Mouse (Mus musculus): ENCODE measurements around the gene Shkbp1.

The Shkbp1 gene

DNA sequence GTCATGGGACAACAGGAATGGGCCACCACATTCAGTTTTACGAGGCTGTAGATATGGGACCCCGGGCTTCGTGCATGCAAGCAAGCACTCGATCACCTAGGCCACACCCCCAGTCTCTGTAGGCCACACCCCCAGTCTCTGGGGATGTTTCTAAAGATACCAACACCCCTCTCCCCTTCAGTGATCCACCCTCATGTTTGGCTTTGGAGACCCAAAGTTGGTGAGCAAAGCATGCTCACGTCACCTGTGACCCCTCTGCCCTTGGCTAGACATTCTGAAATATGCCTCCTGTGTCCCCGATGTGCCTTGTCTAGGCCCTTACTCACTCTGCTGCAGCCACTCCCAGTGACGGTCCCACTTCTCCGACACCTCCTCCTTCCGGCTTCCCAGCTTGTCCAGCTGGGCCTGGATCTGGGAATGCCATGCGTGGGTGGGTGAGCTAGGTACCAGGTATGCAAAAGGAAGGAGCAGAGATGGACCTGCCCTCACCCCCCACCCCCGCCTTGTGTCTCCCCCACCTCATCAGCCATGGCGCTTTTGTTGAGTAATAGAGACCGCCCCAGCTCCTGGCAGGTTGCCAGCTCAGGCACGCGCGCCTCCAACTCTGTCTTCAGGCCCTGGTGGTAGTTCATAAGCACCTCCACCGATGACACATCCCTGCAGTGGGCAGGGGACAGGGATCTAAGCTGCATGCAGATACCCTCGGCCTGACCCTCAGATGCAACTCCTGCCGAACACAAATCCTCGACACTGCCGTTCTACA lies 10.4 kb upstream of the Shkbp1 start:
- DNase-seq (ENCODE audit: low spot score in 2 of 2), result no peak

DNA sequence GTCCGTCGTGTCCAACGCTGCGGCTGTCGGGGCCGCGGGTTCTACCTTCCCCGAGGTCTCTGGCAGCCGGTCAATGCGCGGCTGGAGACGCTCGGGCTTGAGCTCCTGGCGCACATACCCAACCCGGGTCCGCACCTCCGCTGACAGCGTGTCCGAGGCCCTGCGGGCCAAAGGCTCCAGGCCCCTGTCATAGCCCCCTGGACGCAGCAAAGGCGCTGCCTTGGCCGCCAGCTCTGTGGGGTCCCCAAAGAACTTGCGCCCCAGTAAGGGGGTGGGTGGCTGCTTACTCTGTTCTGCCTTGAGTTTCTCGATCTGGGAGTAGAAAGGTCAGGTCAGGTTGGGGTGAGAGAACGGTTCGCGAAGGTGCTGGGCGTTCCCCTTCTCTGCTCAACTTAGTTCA lies 8.6 kb upstream of the Shkbp1 start:
- no peak for DNase-seq (ENCODE audit: low spot score in 2 of 2)

DNA sequence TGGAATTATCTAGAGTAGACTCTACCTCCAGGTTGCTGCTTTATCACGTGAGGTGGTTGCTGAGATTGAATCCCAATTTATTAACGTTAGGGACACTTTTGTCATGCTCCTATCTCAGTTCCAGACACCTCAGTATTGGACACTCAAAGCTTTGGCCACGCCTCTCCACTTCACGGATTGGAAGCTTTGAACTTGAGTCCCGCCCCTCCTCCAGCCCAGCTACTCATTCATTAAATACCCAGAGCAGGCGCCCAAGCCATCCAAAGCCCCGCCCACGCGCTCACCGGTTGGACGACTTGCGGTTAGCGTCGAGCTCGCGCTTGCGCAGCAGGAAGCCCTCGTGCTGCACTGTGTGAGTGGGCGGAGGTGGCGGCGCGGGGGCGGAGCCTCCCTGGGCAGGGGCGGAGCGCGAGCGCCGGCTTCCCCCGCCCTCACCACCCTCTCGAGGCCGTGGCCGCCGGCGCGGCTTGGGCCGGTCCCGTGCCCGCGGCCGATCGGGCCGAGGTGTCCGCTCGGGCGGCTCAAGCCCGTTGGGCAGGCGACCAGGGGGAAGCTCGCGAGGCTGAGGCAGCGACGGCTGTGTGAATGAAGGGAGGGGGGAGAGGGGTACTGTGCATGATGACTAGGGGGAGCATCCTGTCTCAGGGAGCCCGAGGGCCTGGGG lies 5.6 kb upstream of the Shkbp1 start:
- DNase-seq (ENCODE audit: low spot score in 2 of 2), result peak; percentile 95 to 96

DNA sequence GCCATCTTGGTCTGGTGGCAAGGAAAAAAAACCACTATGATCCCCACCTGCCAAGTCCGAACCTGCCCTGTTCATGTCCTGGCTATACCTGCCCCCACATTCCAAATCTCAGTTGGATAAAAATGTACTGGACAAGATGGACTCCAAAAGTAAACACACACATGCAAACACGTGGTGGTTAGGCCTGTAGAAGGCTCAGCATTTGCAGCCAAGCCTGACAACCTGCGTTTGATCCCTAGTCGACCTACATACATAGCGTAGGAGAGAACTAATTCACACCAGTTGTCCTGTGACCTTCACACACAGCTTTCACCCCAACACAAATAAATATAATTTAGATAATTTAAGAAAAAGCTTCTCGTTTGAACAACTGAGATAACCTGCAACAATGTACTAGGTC lies 4.9 kb upstream of the Shkbp1 start:
- DNase-seq (ENCODE audit: low spot score in 2 of 2), result no peak

DNA sequence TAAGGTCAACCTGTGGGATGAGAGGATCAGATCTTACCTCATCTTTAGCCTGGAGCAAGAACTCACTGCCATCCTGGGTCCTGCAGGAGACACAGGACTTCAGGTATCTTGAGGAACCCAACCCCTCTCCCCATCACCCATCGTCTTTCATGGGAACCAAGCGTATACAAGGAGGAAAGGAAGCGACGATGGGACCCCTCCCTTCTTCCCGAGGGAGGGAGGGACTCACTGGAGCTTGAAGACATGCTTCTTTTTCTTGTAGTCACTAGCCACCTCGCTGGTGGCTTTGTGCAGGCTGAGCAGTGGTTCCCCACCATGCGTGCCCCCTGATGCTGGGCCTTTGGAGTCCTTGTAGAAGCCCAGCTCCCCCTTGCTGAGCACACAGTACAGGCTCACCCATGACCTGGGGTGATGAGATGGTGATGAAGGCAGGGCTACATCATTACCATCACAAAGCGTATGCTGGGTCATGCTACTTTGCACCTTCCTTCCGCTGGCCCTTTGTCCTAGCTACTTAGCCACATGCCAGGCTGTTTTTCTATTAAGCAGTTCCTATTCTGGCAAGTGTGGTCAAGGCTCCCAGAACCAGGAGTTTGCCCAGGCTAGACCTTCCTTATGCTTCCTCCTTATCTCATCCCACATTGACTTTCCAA lies 4.0 kb upstream of the Shkbp1 start:
- no peak for DNase-seq (ENCODE audit: low spot score in 2 of 2)

DNA sequence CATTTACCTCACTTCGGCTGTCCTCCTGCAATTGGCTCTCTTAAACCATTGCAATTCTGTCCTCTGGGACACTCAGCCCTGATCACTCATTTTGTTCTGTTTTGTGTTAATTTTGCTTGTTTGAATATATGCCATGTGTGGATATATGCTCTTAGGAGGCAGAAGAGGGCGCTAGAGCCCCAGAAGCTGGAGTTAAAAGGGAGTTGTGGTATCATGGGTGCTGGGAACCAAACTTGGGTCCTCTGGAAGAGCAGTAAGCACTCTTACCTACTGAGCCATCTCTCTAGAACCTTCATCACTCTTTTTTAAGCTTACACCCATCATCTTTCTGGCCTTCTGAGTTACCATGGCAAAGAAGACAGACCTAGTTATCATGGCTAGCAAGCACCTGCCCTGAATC lies 3.3 kb upstream of the Shkbp1 start:
- DNase-seq (ENCODE audit: low spot score in 2 of 2), result no peak

DNA sequence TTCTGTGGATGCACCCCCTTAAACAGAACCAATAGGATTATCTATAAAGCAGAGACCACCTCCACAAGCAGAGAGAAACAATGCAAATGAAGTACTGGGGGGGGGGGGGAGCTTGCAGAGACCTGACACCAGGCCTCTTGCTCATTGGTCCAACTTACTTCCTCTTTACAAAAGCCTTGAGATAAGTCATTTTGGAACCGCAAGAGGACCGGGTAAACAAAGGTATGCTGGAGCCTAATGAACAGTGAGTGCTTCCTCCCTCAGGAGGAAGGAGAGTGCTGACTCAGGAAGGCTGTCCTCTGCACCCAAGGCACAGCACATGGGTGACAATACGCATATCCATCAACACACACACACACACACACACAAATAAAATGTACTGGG lies 1.8 kb upstream of the Shkbp1 start:
- no peak for DNase-seq (ENCODE audit: low spot score in 2 of 2)

DNA sequence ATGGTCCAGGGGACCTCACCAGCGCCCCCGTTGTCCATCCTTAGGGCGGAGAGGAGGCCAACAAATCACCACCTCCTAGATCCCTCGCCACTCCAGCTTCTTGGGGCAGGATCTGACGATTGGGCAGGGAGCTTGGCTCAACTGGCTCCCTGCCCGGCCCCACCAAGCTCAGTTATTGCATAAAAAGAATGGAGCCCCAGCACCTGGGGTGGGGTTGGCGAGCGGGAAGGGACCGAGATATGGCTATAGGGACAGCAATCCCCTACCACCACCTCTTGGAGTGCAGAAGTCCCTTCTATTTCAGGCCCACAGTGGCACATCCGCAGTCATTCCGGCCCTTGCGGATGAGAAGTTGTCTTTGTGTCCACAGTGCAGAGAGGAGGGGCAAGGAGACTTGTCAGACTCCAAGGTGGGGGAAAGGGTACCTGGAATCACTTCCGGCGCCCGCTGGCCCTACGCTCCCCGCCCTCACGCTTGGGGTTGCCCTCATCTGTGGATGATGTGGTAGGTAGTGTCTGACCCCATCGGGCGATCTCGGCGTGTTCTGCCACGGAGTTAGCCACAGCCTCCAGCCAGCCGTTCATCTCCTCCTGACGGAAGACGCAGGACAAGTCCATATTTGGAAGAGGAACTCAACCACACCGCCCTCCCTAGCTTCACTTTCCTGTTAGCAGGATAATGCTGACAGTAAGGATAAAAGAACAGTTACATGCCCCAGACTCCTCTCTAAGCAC lies 1.2 kb upstream of the Shkbp1 start, which contains the start of gene Gm20479:
Gene Gm20479, minus strand, starts transcription at position 559 of the 734 bp plus-strand sequence.
- DNase-seq (ENCODE audit: low spot score in 2 of 2), result no peak

DNA sequence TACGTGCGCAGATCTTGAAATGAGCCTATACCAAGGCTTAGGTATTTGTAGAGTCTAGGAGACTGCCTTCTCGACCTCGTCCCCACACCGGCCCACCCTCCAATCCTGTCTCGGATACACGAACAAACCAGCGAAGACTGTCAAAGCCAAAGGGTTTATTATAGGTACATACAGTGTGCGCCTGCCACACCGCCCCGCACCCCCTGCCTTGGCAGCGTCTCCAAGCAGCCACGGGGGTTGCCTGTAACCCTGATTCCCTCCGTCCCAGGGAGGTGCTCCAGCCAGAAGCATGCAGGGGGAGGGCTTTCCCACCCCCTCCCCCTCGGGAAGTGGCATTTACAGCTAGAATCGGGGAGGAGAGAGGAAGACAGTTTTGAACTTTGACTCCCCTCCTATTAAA lies 429 bp upstream of the Shkbp1 start:
- DNase-seq (ENCODE audit: low spot score in 2 of 2), result no peak

DNA sequence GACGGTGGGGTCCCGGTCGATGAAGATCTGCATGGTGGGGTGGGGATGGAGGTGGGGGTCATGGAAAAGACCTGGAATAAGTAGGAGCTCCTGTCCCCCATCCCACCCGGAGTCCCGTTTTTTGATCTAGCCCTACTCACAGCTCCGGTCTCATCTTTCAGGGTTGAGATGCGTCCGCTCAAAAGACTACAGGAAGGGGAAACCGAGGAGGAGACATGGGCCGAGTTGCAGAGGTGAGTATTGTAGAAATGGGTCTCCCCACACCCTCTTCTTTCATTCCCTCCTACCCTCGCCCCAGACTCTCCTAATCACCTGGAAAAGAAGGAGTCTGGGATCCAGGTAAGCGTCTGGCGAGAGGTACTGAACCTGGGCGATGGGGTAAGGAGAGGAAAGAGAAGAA lies 558 bp downstream of the Shkbp1 start:
- no peak for DNase-seq (ENCODE audit: low spot score in 2 of 2)

DNA sequence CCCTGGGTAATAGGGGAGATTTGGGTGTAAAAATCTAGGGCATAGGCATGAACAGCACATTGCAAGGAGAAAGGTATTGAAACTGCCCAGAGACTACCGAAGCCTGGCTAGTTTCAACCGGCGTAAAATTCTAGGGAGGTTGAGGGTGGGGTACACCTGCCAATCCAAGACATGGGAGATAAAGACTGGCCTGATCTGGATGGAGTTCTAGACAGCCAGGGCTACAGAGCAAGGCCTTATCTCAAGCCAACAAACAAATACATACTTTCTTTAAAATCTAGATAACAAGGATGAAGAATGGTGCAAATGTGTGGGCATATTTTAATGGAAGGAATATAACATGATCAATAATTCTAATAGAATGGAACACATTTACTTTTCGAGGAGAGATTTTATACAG lies 1.0 kb downstream of the Shkbp1 start:
- DNase-seq (ENCODE audit: low spot score in 2 of 2), result no peak

DNA sequence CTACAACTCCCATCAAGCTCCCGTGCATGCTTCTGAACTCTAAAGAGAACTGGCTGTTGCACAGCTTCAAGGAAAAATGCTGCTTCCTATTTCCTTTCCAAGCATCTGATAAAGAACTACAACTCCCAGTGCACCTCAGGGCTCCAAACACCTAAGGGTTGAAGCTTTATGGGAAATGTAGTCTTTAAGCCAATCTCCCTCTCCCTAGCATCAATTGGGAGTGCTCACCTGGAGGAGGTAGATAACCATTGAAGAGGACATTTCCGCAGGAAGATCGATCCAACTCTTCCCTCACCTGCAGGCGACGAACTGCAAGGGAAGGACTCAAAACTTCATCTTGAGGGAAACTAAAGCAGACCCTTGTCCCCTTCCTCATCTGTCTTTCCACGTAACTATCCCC lies 1.7 kb downstream of the Shkbp1 start:
- DNase-seq (ENCODE audit: low spot score in 2 of 2), result no peak

DNA sequence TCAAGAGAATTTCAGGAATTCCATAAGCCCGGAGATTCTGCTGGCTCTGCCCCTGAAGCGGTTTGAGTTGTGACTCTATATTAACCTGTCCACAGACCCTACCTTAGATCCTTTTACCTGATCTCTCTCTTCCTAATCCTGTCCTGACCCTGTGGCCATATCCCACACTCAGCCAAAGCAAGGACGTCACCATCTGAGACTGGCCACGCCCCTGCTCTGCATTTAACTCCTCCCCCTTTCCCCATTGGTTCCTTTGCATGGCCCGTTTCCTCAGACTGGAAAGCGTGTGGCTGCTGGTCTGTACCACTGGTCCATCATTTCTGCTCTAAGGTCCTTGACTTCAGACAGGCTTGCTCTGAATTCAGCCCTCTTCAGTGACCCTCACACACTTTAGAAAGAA lies 10.4 kb downstream of the Shkbp1 start:
- no peak for DNase-seq (ENCODE audit: low spot score in 2 of 2)

DNA sequence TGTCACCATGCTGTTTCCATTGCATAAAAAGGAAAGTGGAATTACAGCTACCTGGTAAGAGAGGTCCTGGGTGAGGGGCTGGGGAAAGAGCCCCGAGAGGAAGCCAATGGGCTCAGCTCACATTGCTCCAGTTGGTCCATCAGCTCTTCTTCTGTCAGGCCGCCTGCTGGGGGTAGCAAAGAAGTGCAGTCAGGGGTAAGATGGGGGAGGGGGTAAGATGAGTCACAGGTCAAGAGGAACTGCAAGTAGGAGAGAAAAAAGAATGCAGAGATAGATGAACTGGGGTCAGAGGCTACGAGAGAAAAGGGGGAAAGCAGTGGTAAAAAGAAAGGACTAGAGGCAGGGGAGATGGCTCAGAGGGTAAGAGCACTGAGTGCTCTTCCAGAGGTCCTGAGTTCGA lies 13.2 kb downstream of the Shkbp1 start:
- no peak for DNase-seq (ENCODE audit: low spot score in 2 of 2)

DNA sequence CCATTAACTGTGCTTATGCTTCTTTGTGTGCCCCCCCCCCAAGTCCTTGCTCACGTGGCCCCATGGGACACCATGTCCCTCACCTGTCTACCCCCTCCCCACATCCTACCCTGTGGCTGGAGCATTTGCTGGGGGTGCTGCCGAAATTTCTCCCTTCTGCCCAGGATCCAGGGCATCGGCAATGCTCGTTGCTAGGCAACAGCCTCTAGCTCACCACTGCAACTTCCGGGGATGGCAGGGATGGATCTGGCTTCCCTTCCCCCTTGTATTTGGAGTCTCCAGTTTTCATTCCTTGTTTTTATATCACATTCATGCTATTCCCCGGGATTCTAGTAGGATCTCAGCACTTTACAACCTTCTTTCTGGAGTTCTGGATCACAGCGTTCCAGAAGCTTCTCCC lies 16.3 kb downstream of the Shkbp1 start:
- no peak for DNase-seq (ENCODE audit: low spot score in 2 of 2)

DNA sequence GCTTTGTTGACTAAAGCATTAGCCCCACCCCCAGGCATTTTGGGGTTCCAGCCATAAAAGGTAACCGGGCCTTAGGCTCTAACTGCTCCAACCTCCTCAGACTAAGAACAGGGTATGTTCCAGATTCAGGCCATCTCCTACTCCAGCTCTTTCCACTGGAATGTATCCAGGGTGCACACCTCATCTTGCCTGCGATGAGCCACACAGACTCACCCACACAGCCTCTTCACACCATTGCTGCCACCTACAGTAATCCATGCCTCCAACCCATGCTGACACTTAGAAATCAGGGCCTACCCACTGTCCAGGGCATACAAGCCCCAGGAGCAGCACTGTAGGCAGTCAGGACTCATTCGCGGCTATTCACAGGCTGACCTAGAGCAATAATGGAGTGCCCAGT lies 16.7 kb downstream of the Shkbp1 start:
- no peak for DNase-seq (ENCODE audit: low spot score in 2 of 2)

DNA sequence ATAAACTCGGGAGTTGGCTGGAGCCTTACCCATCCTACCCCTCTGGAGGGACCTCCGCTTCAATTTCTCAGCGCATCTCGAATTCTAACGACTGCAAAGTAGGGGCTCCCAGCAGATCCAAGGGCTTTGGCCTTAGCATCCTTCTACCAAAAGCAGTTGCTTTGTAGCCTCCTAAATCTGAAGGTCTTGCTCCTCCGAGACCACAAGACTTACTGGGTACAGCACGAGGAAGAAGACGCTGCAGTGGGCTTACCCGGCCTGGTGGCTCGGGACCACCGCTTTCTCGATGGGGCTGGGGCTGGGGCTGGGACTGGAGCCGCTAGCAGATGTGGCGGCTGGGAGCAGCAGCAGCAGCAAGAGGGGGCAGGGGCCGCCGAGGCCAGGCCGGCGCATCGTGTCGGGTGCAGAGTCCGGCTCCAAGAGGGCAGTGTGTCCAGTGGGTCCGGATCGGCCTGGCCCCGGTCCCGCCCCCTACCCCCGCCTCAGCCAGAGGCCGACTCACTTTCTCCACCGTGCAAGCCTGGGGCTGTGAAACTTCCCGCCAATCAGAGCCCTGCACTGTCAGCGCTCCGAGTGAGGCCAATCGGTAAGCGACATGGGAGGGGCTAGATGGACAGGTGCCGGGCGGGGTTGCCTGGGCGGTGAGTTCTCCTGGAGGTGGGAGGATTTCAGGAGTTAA lies 18.5 kb downstream of the Shkbp1 start, which contains the start of gene Ltbp4:
Gene Ltbp4, minus strand, starts transcription at position 518 of the 679 bp plus-strand sequence.
- DNase-seq (ENCODE audit: low spot score in 2 of 2), result no peak

DNA sequence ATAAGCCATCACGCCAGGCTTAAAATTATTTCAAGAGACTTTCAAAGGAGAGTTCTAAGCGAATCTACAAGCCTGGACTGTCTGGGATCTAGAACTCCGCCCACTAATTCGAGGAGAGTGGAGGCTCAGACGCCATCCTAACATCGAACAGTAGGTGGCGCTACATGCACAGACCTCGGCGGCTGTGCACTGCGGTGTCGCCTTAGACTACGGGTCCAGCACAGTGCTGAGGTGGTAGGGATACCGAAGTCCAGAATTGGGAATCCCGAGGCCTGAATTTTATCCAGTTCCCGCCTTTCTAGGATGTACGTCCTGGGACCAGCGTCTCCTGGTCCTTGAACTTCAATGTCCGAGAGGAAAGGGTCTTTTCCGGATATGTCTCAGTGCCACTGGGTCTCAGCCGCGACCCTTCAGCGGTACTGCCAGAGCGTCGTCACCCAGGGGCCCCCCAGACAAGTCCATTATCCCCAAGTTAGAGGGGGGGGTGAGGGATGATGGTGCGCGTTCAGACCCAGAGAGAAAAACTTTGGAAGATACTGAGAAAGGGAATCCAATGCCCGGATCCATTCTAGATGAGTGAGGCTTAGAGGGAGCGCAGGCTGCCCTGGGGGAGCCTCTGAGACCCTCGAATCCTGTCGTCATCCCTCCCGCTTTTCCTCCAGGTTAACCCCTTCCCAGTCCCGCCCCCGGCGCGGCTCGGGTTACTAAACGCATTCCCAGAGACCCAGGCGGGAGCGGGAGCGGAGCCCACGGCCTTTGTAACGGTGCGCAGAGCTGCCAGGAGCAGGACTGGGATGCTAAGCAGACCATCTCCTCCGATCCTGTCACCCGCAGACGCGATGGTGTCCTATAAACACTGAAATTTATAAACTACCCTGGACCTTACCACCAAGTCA lies 19.6 kb downstream of the Shkbp1 start:
- DNase-seq (ENCODE audit: low spot score in 2 of 2), result peak; percentile 69 to 84

DNA sequence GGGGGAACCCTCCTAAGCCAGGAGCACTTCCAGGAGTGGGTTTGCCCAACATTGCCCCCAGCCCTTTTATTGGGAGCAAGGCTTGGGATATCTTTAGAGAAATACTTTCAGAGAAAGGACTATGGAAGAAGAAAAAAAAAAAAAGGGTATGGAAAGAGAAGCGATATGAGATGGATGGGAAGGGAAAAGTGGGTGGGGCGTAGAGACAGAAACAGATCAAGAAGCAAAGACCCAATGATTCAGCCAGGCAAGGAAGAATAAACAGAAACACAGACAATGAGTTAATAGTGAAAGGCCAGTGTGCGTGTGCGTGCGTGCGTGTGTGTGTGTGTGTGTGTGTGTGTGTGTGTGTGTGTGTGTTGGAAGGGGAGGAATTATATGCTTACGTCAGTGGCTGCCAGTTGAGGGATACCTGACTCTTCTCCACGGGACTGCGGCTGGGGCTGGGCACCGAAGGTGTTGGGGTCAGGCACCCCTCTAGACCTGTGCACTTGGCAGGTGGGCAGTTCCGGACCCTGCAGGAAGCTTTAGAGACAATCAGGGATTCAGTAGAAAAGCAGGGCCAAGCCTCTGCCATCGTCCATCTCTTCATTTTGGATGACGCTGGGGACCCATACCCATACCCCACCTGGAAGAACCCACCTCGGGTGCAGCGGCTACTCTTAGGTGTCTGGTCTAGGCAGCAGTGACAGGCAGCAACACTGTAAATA lies 20.7 kb downstream of the Shkbp1 start:
- DNase-seq (ENCODE audit: low spot score in 2 of 2), result no peak

DNA sequence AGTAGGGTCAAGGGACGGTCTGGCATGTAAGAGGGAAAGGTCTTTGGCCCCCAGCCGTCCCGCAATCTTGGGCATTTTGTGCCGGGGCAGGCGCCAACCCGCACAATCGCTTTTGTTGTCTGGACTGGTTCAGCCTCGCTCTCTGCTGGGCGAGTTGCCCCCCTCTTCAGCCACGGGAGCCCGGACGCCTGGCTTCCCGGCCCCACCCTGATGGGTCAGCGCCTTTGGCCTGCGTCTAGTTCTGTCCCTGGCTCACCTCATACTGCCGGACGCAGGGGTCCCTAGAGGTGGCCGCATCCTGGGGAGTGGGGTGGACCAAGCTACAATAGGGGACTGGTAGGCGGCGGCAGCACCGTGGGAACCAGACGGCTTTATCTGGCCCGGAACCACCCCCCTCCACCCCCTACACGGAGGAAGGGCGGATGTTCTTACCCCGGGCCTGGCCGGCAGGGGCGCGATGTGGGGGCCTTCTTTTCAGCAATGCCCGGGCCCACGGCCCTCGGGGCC lies 21.4 kb downstream of the Shkbp1 start:
- DNase-seq (ENCODE audit: low spot score in 2 of 2), result no peak
